Mouse (Mus musculus): Measurements from ENCODE around the gene Oosp3. TPM values are rescaled to one million over a fixed set of nuclear protein-coding genes. Genes with fewer than 3 reads are reported as not detected.

The Oosp3 gene
- polyA plus RNA-seq, 1 experiment from 2014 or later = not detected

Other genes starting within 250 kb of the Oosp3 start
- 0.43 and 4.4 TPM in 2 replicates for gene Ms4a6c, start 227.7 kb upstream of the Oosp3 start, polyA plus RNA-seq (2014; fragmentation: Nextera tagmentation; extraction: Ambion mirVana)
- gene Gm8369, start 211.1 kb upstream of the Oosp3 start, polyA plus RNA-seq (2014; fragmentation: Nextera tagmentation; extraction: Ambion mirVana) = not detected in 2 replicates
- gene Ms4a6b, start 180.5 kb upstream of the Oosp3 start, polyA plus RNA-seq (2014; fragmentation: Nextera tagmentation; extraction: Ambion mirVana) = 0.08 and 3.4 TPM in 2 replicates
- not detected in 2 replicates for gene Ms4a4d, start 160.3 kb upstream of the Oosp3 start, polyA plus RNA-seq (2014; fragmentation: Nextera tagmentation; extraction: Ambion mirVana)
- gene Ms4a6d, start 92.2 kb upstream of the Oosp3 start, polyA plus RNA-seq (2014; fragmentation: Nextera tagmentation; extraction: Ambion mirVana) = 0.66 and 4.0 TPM in 2 replicates
- gene Ms4a2, start 73.3 kb upstream of the Oosp3 start, polyA plus RNA-seq (2014; fragmentation: Nextera tagmentation; extraction: Ambion mirVana) = 0.32 TPM in 1 of 2 replicates, not detected in the other
- not detected in 2 replicates for gene Ms4a3, start 56.2 kb upstream of the Oosp3 start, polyA plus RNA-seq (2014; fragmentation: Nextera tagmentation; extraction: Ambion mirVana)
- gene Oosp2, start 36.5 kb upstream of the Oosp3 start, polyA plus RNA-seq (2014; fragmentation: Nextera tagmentation; extraction: Ambion mirVana) = not detected in 2 replicates
- gene Oosp1, start 5.9 kb upstream of the Oosp3 start, polyA plus RNA-seq (2014; fragmentation: Nextera tagmentation; extraction: Ambion mirVana) = not detected in 2 replicates
- not detected in 2 replicates for gene Gif, start 50.5 kb downstream of the Oosp3 start, polyA plus RNA-seq (2014; fragmentation: Nextera tagmentation; extraction: Ambion mirVana)
- 48.7 and 56.0 TPM in 2 replicates for gene Mrpl16, start 73.3 kb downstream of the Oosp3 start, polyA plus RNA-seq (2014; fragmentation: Nextera tagmentation; extraction: Ambion mirVana)
- gene Stx3, start 122.3 kb downstream of the Oosp3 start, polyA plus RNA-seq (2014; fragmentation: Nextera tagmentation; extraction: Ambion mirVana) = 31.6 and 32.2 TPM in 2 replicates
- 0.45 TPM in 1 of 2 replicates, not detected in the other for gene Olfr1417, start 142.2 kb downstream of the Oosp3 start, polyA plus RNA-seq (2014; fragmentation: Nextera tagmentation; extraction: Ambion mirVana)
- gene Olfr1418, start 164.0 kb downstream of the Oosp3 start, polyA plus RNA-seq (2014; fragmentation: Nextera tagmentation; extraction: Ambion mirVana) = not detected in 2 replicates
- gene Olfr1419, start 178.1 kb downstream of the Oosp3 start, polyA plus RNA-seq (2014; fragmentation: Nextera tagmentation; extraction: Ambion mirVana) = not detected in 2 replicates
- gene Olfr1420, start 189.5 kb downstream of the Oosp3 start, polyA plus RNA-seq (2014; fragmentation: Nextera tagmentation; extraction: Ambion mirVana) = 0.15 TPM in 1 of 2 replicates, not detected in the other
- gene Patl1, start 215.3 kb downstream of the Oosp3 start, polyA plus RNA-seq (2014; fragmentation: Nextera tagmentation; extraction: Ambion mirVana) = 19.1 and 23.1 TPM in 2 replicates

All from midbrain, embryonic 14.5 days (tissue).